Mouse (Mus musculus): ENCODE results near the gene Agps. TPM values are rescaled to one million over a fixed set of nuclear protein-coding genes. Genes with fewer than 3 reads are reported as not detected.
"Not testable (repeated sequence)": the region's sequence is repeated elsewhere in the genome, so short reads cannot be mapped to it uniquely, and the experiment has no call there.

Agps gene
- polyA plus RNA-seq, 1 experiment from 2014 or later: 30.0 TPM

- no peaks in the 10 kb centered on the region for H3K9me3 ChIP-seq (ENCODE audit: control insufficient read depth, low read length)
- no peak overlapping the region for H3K4me3 ChIP-seq (ENCODE audit: control insufficient read depth in 1 of 2, insufficient read depth in 1 of 2, low read depth in 1 of 2, low read length in 2 of 2)
- H3K36me3 ChIP-seq (ENCODE audit: control insufficient read depth, insufficient read depth, low read length): peaks cover 14% of the 10 kb centered on the region; the same call in 1 of the 2 replicates
- peak overlapping the region; percentile 74 to 79 for H3K27ac ChIP-seq (replicated peaks in 1 of 2; ENCODE audit: control insufficient read depth in 1 of 2, insufficient read depth in 1 of 2, low read depth in 2 of 2, low read length in 2 of 2)
- peak overlapping the region; percentile 31; the same call in 1 of the 2 replicates for H3K4me2 ChIP-seq (ENCODE audit: low read length)
- no peaks in the 10 kb centered on the region for H3K27me3 ChIP-seq (ENCODE audit: control insufficient read depth, insufficient read depth, low read length)
- H3K9ac ChIP-seq (ENCODE audit: low read length): peak overlapping the region; percentile 55
- no peak for ATAC-seq (ENCODE audit: insufficient number of reproducible peaks, insufficient read depth, low FRiP score, low read depth)
- 27% methylated on average over 7 of the region's 7 CpGs for WGBS
- H3K4me1 ChIP-seq (ENCODE audit: control insufficient read depth in 2 of 2, insufficient read depth in 2 of 2, low read length in 2 of 2): peaks cover 0 to 16% of the 10 kb centered on the region in 2 experiments; a peak in 3 of 4 replicates
Measured at GRCm38 (mm10) chr2:75933541-75933940, 101.6 kb downstream of the Agps start.

- H3K9me3 ChIP-seq (ENCODE audit: control insufficient read depth, low read length); H3K36me3 ChIP-seq (ENCODE audit: control insufficient read depth, insufficient read depth, low read length); H3K27ac ChIP-seq (replicated peaks in 1 of 2; ENCODE audit: control insufficient read depth in 1 of 2, insufficient read depth in 1 of 2, low read depth in 2 of 2, low read length in 2 of 2); ATAC-seq (ENCODE audit: insufficient number of reproducible peaks, insufficient read depth, low FRiP score, low read depth); H3K4me3 ChIP-seq (ENCODE audit: control insufficient read depth in 1 of 2, insufficient read depth in 1 of 2, low read depth in 1 of 2, low read length in 2 of 2); H3K27me3 ChIP-seq (ENCODE audit: control insufficient read depth, insufficient read depth, low read length); H3K9ac ChIP-seq (ENCODE audit: low read length); H3K4me2 ChIP-seq (ENCODE audit: low read length): not testable (repeated sequence)
- WGBS: 78% methylated on average over 2 of the region's 2 CpGs
- H3K4me1 ChIP-seq (ENCODE audit: control insufficient read depth in 2 of 2, insufficient read depth in 2 of 2, low read length in 2 of 2): peaks cover 0 to 21% of the 10 kb centered on the region in 2 experiments; a peak in 3 of 4 replicates
Measured at GRCm38 (mm10) chr2:75936685-75937084, 104.7 kb downstream of the Agps start.

- not testable (repeated sequence) for H3K36me3 ChIP-seq (ENCODE audit: control insufficient read depth, insufficient read depth, low read length); H3K9me3 ChIP-seq (ENCODE audit: control insufficient read depth, low read length); H3K27ac ChIP-seq (replicated peaks in 1 of 2; ENCODE audit: control insufficient read depth in 1 of 2, insufficient read depth in 1 of 2, low read depth in 2 of 2, low read length in 2 of 2); H3K27me3 ChIP-seq (ENCODE audit: control insufficient read depth, insufficient read depth, low read length)
- H3K4me3 ChIP-seq (ENCODE audit: control insufficient read depth in 1 of 2, insufficient read depth in 1 of 2, low read depth in 1 of 2, low read length in 2 of 2): peak overlapping the region; percentile 59 to 71
- H3K9ac ChIP-seq (ENCODE audit: low read length): peak overlapping the region; percentile 73
- peaks cover 0 to 21% of the 10 kb centered on the region in 2 experiments; a peak in 3 of 4 replicates for H3K4me1 ChIP-seq (ENCODE audit: control insufficient read depth in 2 of 2, insufficient read depth in 2 of 2, low read length in 2 of 2)
- 64% methylated on average over 14 of the region's 17 CpGs for WGBS
- peak overlapping the region; percentile 76 for H3K4me2 ChIP-seq (ENCODE audit: low read length)
- ATAC-seq (ENCODE audit: insufficient number of reproducible peaks, insufficient read depth, low FRiP score, low read depth): peak; percentile 31; the same call in 1 of the 2 replicates
Measured at GRCm38 (mm10) chr2:75937520-75938116, 105.6 kb downstream of the Agps start.

- WGBS: 3% methylated on average over 33 of the region's 42 CpGs
- Histone ChIP-seq H3K27me3 (ENCODE audit: control insufficient read depth, insufficient read depth, low read length) (no peaks in the 10 kb centered on the region), H3K4me2 (ENCODE audit: low read length) (peak within 1 kb of the TSS; percentile 76), H3K27ac (replicated peaks in 1 of 2; ENCODE audit: control insufficient read depth in 1 of 2, insufficient read depth in 1 of 2, low read depth in 2 of 2, low read length in 2 of 2) (peak within 1 kb of the TSS; percentile 68 to 87), H3K4me1 (ENCODE audit: control insufficient read depth in 2 of 2, insufficient read depth in 2 of 2, low read length in 2 of 2) (peaks cover 0 to 16% of the 10 kb centered on the region in 2 experiments; a peak in 3 of 4 replicates), H3K9me3 (ENCODE audit: control insufficient read depth, low read length) (no peaks in the 10 kb centered on the region), H3K9ac (ENCODE audit: low read length) (peak within 1 kb of the TSS; percentile 73), H3K4me3 (ENCODE audit: control insufficient read depth in 1 of 2, insufficient read depth in 1 of 2, low read depth in 1 of 2, low read length in 2 of 2) (peak within 1 kb of the TSS; percentile 59 to 71), H3K36me3 (ENCODE audit: control insufficient read depth, insufficient read depth, low read length) (no peaks in the 10 kb centered on the region)
- peak; percentile 66 for ATAC-seq (ENCODE audit: insufficient number of reproducible peaks, insufficient read depth, low FRiP score, low read depth)
Measured at GRCm38 (mm10) chr2:75938117-75939063, 106.4 kb downstream of the Agps start, which contains the start of gene Ttc30b. Gene Ttc30b, minus strand, starts transcription at chr2:75938585.

- no peak for ATAC-seq (ENCODE audit: insufficient number of reproducible peaks, insufficient read depth, low FRiP score, low read depth)
- Histone ChIP-seq H3K9me3 (ENCODE audit: control insufficient read depth, low read length) (no peaks in the 10 kb centered on the region), H3K36me3 (ENCODE audit: control insufficient read depth, insufficient read depth, low read length) (no peaks in the 10 kb centered on the region), H3K4me2 (ENCODE audit: low read length) (no peak overlapping the region), H3K4me1 (ENCODE audit: control insufficient read depth in 2 of 2, insufficient read depth in 2 of 2, low read length in 2 of 2) (peaks cover 2 to 4% of the 10 kb centered on the region in 2 experiments; a peak in 2 of 4 replicates), H3K4me3 (ENCODE audit: control insufficient read depth in 1 of 2, insufficient read depth in 1 of 2, low read depth in 1 of 2, low read length in 2 of 2) (no peak overlapping the region), H3K27me3 (ENCODE audit: control insufficient read depth, insufficient read depth, low read length) (no peaks in the 10 kb centered on the region), H3K27ac (replicated peaks in 1 of 2; ENCODE audit: control insufficient read depth in 1 of 2, insufficient read depth in 1 of 2, low read depth in 2 of 2, low read length in 2 of 2) (no peak overlapping the region), H3K9ac (ENCODE audit: low read length) (no peak overlapping the region)
- WGBS: 72% methylated on average over 8 of the region's 8 CpGs
Measured at GRCm38 (mm10) chr2:75950685-75951084, 118.7 kb downstream of the Agps start.

GRCm38 (mm10) chr2:75953320-75953719, 121.3 kb downstream of the Agps start:
- WGBS: 83% methylated on average over 5 of the region's 5 CpGs
- no peak for ATAC-seq (ENCODE audit: insufficient number of reproducible peaks, insufficient read depth, low FRiP score, low read depth)
- H3K9ac ChIP-seq (ENCODE audit: low read length): no peak overlapping the region
- no peaks in the 10 kb centered on the region for H3K27me3 ChIP-seq (ENCODE audit: control insufficient read depth, insufficient read depth, low read length)
- H3K4me2 ChIP-seq (ENCODE audit: low read length): no peak overlapping the region
- H3K27ac ChIP-seq (replicated peaks in 1 of 2; ENCODE audit: control insufficient read depth in 1 of 2, insufficient read depth in 1 of 2, low read depth in 2 of 2, low read length in 2 of 2): no peak overlapping the region
- no peaks in the 10 kb centered on the region for H3K36me3 ChIP-seq (ENCODE audit: control insufficient read depth, insufficient read depth, low read length)
- H3K4me3 ChIP-seq (ENCODE audit: control insufficient read depth in 1 of 2, insufficient read depth in 1 of 2, low read depth in 1 of 2, low read length in 2 of 2): no peak overlapping the region
- no peaks in the 10 kb centered on the region for H3K9me3 ChIP-seq (ENCODE audit: control insufficient read depth, low read length)
- H3K4me1 ChIP-seq (ENCODE audit: control insufficient read depth in 2 of 2, insufficient read depth in 2 of 2, low read length in 2 of 2): peaks cover 5 to 6% of the 10 kb centered on the region in 2 experiments; a peak in 3 of 4 replicates

- WGBS: 31% methylated on average over 14 of the region's 14 CpGs
- H3K27me3 ChIP-seq (ENCODE audit: control insufficient read depth, insufficient read depth, low read length): no peaks in the 10 kb centered on the region
- H3K4me3 ChIP-seq (ENCODE audit: control insufficient read depth in 1 of 2, insufficient read depth in 1 of 2, low read depth in 1 of 2, low read length in 2 of 2): no peak overlapping the region
- H3K9me3 ChIP-seq (ENCODE audit: control insufficient read depth, low read length): no peaks in the 10 kb centered on the region
- no peaks in the 10 kb centered on the region for H3K36me3 ChIP-seq (ENCODE audit: control insufficient read depth, insufficient read depth, low read length)
- no peak overlapping the region for H3K27ac ChIP-seq (replicated peaks in 1 of 2; ENCODE audit: control insufficient read depth in 1 of 2, insufficient read depth in 1 of 2, low read depth in 2 of 2, low read length in 2 of 2)
- no peak overlapping the region for H3K9ac ChIP-seq (ENCODE audit: low read length)
- H3K4me1 ChIP-seq (ENCODE audit: control insufficient read depth in 2 of 2, insufficient read depth in 2 of 2, low read length in 2 of 2): peaks cover 21 to 29% of the 10 kb centered on the region in 2 experiments
- H3K4me2 ChIP-seq (ENCODE audit: low read length): peak overlapping the region; percentile 16; the same call in 1 of the 2 replicates
- ATAC-seq (ENCODE audit: insufficient number of reproducible peaks, insufficient read depth, low FRiP score, low read depth): no peak
Measured at GRCm38 (mm10) chr2:75955709-75956108, 123.7 kb downstream of the Agps start.

Data from heart, embryonic 14.5 days (tissue).